Mouse (Mus musculus) MEL (cell line): ENCODE results near the gene Cacna1c.

ENCODE experiments used
- CTCF ChIP-seq, 3 experiments: IDR thresholded peaks in 2 of 3; conservative IDR thresholded peaks in 1 of 3; 2 replicates each; pipeline ENCODE4 v1.5.1; 2011 to 2012; ENCODE audit warnings: low read length in 3 of 3, low read depth in 2 of 3, mild to moderate bottlenecking in 2 of 3, improper control_type of control experiment in 1 of 3, inconsistent platforms in 1 of 3, mixed read lengths in 1 of 3, moderate library complexity in 1 of 3; ENCODE audit not compliant: control insufficient read depth in 1 of 3, insufficient read depth in 1 of 3, poor library complexity in 1 of 3, severe bottlenecking in 1 of 3
- ETS1 ChIP-seq: IDR thresholded peaks from 2 replicates; pipeline ENCODE4 v1.6.1; 2012; ENCODE audit warnings: low read depth, mild to moderate bottlenecking, inconsistent platforms, low read length, improper control_type of control experiment, moderate library complexity
- MAX ChIP-seq: IDR thresholded peaks from 2 replicates; pipeline ENCODE4 v1.6.1; 2011; ENCODE audit warnings: low read length, improper control_type of control experiment
- NELFE ChIP-seq: IDR thresholded peaks from 2 replicates; pipeline ENCODE4 v1.6.1; 2011; ENCODE audit warnings: low read depth, low read length, improper control_type of control experiment
- POLR2A ChIP-seq, 2 experiments: IDR thresholded peaks; 2 replicates each; pipeline ENCODE4 v1.6.1; 2011 to 2012; ENCODE audit warnings: low read length in 2 of 2, mild to moderate bottlenecking in 2 of 2, control low read depth in 1 of 2, improper control_type of control experiment in 1 of 2, low read depth in 1 of 2, moderate library complexity in 1 of 2; ENCODE audit not compliant: control insufficient read depth in 1 of 2, insufficient read depth in 1 of 2, poor library complexity in 1 of 2
- POLR2AphosphoS5 ChIP-seq: IDR thresholded peaks from 2 replicates; pipeline ENCODE4 v1.6.1; 2012; ENCODE audit warnings: low read depth, borderline replicate concordance, mild to moderate bottlenecking, inconsistent platforms, low read length, moderate library complexity, mixed read lengths

- TF ChIP-seq CTCF (IDR thresholded peaks at IDR 0.05 in 2 of 3, conservative IDR thresholded peaks at IDR 0.05 in 1 of 3; ENCODE audit: control insufficient read depth in 1 of 3, insufficient read depth in 1 of 3, low read depth in 2 of 3, low read length in 3 of 3, poor library complexity in 1 of 3, severe bottlenecking in 1 of 3) (no peak), MAX (no peak), ETS1 (no peak), POLR2AphosphoS5 (no peak), POLR2A (IDR thresholded peaks at IDR 0.05; ENCODE audit: control insufficient read depth in 1 of 2, insufficient read depth in 1 of 2, low read depth in 1 of 2, low read length in 2 of 2, poor library complexity in 1 of 2) (no peak), NELFE (no peak)
These were observed 232.4 kb downstream of the Cacna1c start for GRCm38 (mm10) chr6:118963806-118964205.
